Mouse (Mus musculus) spleen, adult 2 months (tissue): ENCODE measurements around the gene Radil.

Experiments
- CTCF ChIP-seq: fragments of 200-500 bp; IDR thresholded peaks from 2 replicates; pipeline ENCODE4 v1.5.1; 2011; ENCODE audit warnings: mild to moderate bottlenecking, inconsistent platforms; ENCODE audit not compliant: insufficient read depth, insufficient read length, insufficient replicate concordance; ENCODE audit errors: extremely low read depth
- POLR2A ChIP-seq: fragments of 200-500 bp; IDR thresholded peaks from 2 replicates; pipeline ENCODE4 v1.6.1; 2011; ENCODE audit warnings: low read depth, low read length, inconsistent platforms

- no peak for TF ChIP-seq CTCF
- TF ChIP-seq POLR2A: no peak
Observed at GRCm38 (mm10) chr5:142512112-142512511, 38.8 kb downstream of the Radil start.
